Mouse (Mus musculus): Measurements from ENCODE around the gene Cryba4.

DNA sequence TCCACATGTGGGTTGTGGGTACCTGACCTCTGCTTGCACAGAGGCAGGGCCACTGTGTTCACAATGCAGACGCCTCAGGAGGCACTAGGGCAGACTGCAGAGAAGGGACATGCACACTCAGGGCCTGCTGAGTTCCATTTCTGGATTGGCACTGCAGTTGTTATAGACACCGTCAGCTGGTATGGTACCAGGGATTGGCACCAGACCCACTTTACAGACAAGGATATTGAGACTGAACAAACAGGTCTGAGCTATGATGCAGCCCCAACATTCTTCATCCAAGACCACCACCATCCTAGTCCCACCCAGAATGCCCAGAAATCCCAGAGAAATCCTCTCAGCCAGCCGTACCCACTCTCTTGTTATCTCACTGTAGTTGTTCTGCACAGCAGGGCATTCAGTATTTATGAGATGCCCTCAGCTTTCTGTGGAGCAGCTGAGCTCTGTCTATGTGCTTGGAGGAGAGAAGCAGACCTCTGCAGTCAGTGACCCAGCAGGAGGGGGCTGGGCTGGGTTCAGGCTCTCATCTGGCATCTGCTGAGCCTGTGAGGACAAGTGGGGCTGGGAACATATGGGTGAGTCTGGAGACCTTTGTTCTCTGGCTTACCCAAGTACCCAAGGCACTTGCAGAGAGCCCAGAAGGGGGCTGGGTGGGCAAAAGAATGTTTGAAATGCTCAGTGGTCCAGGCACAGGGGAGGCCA lies 13.4 kb downstream of the Cryba4 start:
- TF ChIP-seq POLR2A (IDR thresholded peaks at IDR 0.05; ENCODE audit: low read depth, low read length) (no peak), CTCF (conservative IDR thresholded peaks at IDR 0.05; ENCODE audit: insufficient read depth, insufficient read length, low read depth, low read length) (no peak)
